Comparison of ENCODE assay signal across 24 mouse cellular contexts in the genomic region with DNA sequence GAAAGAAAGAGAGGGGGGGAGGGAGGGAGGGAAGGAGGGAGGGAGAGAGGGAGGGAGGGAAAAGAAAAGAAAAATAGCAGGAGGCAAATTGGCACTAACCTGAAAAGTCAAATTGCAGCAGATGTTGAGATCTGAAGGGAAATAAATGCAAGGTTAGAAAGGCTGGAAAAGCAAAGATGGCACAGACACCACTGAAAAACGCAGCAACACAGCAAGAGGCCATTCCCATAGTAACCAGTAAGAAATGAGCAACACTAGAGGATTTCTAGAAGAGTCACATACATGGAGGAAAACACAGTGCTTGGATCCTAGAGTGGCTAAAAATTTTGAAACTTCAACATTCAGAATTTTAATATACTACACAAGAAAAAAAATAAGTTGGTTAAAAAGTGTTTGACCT. TPM values are rescaled to one million over a fixed set of nuclear protein-coding genes. Genes with fewer than 3 reads are reported as not detected.
DNase-seq lines count a peak whose midpoint lies in the region; ATAC-seq and TF ChIP-seq lines count a peak whose summit lies in the region.
"Had no signal": no experiment of that assay in that cellular context is flagged by ENCODE, and none has a peak within 500 bp of the region (broad histone marks: within the 10 kb centered on the region; RNA-seq: fewer than 3 reads in every experiment).

No protein-coding gene starts in this region.

- ATAC-seq in forebrain, postnatal 0 days, result peak; percentile 58; the same call in 1 of the 2 replicates
- no peak for ATAC-seq in forebrain, embryonic 16.5 days
- ATAC-seq in heart, postnatal 0 days (ENCODE audit: insufficient read depth, low read depth), result no peak
- no peak for ATAC-seq in liver, postnatal 0 days
- no peak for ATAC-seq in liver, embryonic 11.5 days (replicated peaks; ENCODE audit: low FRiP score)
- ATAC-seq: activated CD4-positive, CD25-positive, alpha-beta regulatory T cell, adult 4 months; intestine, embryonic 16.5 days; Patski had no signal

- no peaks in the 10 kb centered on the region for H3K27me3 ChIP-seq in forebrain, postnatal 0 days (ENCODE audit: insufficient read depth, low read length)
- no peaks in the 10 kb centered on the region for H3K27me3 ChIP-seq in forebrain, embryonic 16.5 days (replicated peaks; ENCODE audit: control insufficient read depth, insufficient read depth, low read length)
- no peaks in the 10 kb centered on the region for H3K27me3 ChIP-seq in heart, postnatal 0 days (ENCODE audit: control insufficient read depth, insufficient read depth, low read length)
- no peaks in the 10 kb centered on the region for H3K27me3 ChIP-seq in liver, postnatal 0 days (ENCODE audit: insufficient read depth, low read length)
- H3K27me3 ChIP-seq in liver, embryonic 11.5 days (replicated peaks; ENCODE audit: control insufficient read depth, insufficient read depth, low read length), result no peaks in the 10 kb centered on the region
- no peaks in the 10 kb centered on the region for H3K27me3 ChIP-seq in cerebellum, adult 2 months (ENCODE audit: control insufficient read depth, insufficient read depth, low read length)
- H3K27me3 ChIP-seq: embryonic facial prominence, embryonic 12.5 days; forebrain, embryonic 12.5 days; heart, embryonic 13.5 days; hindbrain, embryonic 12.5 days; Patski had no signal

- no peak overlapping the region for H3K9ac ChIP-seq in forebrain, postnatal 0 days
- no peak overlapping the region for H3K9ac ChIP-seq in forebrain, embryonic 16.5 days (replicated peaks; ENCODE audit: low read depth, low read length)
- H3K9ac ChIP-seq in heart, postnatal 0 days (replicated peaks; ENCODE audit: low read depth, low read length), result no peak overlapping the region
- H3K9ac ChIP-seq in liver, postnatal 0 days (replicated peaks), result no peak overlapping the region
- no peak overlapping the region for H3K9ac ChIP-seq in liver, embryonic 11.5 days (ENCODE audit: low read depth, low read length)
- H3K9ac ChIP-seq: embryonic facial prominence, embryonic 12.5 days; forebrain, embryonic 12.5 days; heart, embryonic 13.5 days; hindbrain, embryonic 12.5 days had no signal

- no peaks in the 10 kb centered on the region for H3K9me3 ChIP-seq in forebrain, postnatal 0 days (ENCODE audit: low read length)
- H3K9me3 ChIP-seq in forebrain, embryonic 16.5 days (ENCODE audit: control insufficient read depth, low read length), result no peaks in the 10 kb centered on the region
- H3K9me3 ChIP-seq in heart, postnatal 0 days (replicated peaks; ENCODE audit: control insufficient read depth, low read length), result no peaks in the 10 kb centered on the region
- no peaks in the 10 kb centered on the region for H3K9me3 ChIP-seq in liver, postnatal 0 days (ENCODE audit: low read length)
- no peaks in the 10 kb centered on the region for H3K9me3 ChIP-seq in liver, embryonic 11.5 days (ENCODE audit: control insufficient read depth, low read length)
- H3K9me3 ChIP-seq: embryonic facial prominence, embryonic 12.5 days; forebrain, embryonic 12.5 days; heart, embryonic 13.5 days; hindbrain, embryonic 12.5 days had no signal

- 6% methylated on average over 1 of the region's 1 CpGs for WGBS in forebrain, postnatal 0 days
- WGBS in forebrain, embryonic 16.5 days, result 10% methylated on average over 1 of the region's 1 CpGs
- WGBS in heart, postnatal 0 days, result 70% methylated on average over 1 of the region's 1 CpGs
- 76% methylated on average over 1 of the region's 1 CpGs for WGBS in liver, postnatal 0 days (ENCODE audit: insufficient replicate concordance)
- 72% methylated on average over 1 of the region's 1 CpGs for WGBS in liver, embryonic 11.5 days
- WGBS in cerebellum, adult 2 months, result 18% methylated on average over 1 of the region's 1 CpGs

- no peaks in the 10 kb centered on the region for H3K36me3 ChIP-seq in forebrain, postnatal 0 days (ENCODE audit: insufficient read depth)
- H3K36me3 ChIP-seq in forebrain, embryonic 16.5 days (ENCODE audit: control insufficient read depth, insufficient read depth), result no peaks in the 10 kb centered on the region
- H3K36me3 ChIP-seq in heart, postnatal 0 days (replicated peaks; ENCODE audit: control insufficient read depth, insufficient read depth, low read length), result no peaks in the 10 kb centered on the region; the same call in 1 of the 2 replicates
- no peaks in the 10 kb centered on the region; the same call in 1 of the 2 replicates for H3K36me3 ChIP-seq in liver, postnatal 0 days (replicated peaks; ENCODE audit: insufficient read depth, low read length)
- no peaks in the 10 kb centered on the region for H3K36me3 ChIP-seq in liver, embryonic 11.5 days (ENCODE audit: control insufficient read depth, insufficient read depth, low read length)
- H3K36me3 ChIP-seq: embryonic facial prominence, embryonic 12.5 days; forebrain, embryonic 12.5 days; heart, embryonic 13.5 days; hindbrain, embryonic 12.5 days had no signal

- no peak for DNase-seq in forebrain, postnatal 0 days
- DNase-seq in heart, postnatal 0 days (ENCODE audit: low spot score), result no peak
- DNase-seq in heart, adult 9 months (ENCODE audit: low spot score in 2 of 2), result no peak
- no peak for DNase-seq in liver, postnatal 0 days
- no peak for DNase-seq in liver, embryonic 11.5 days (ENCODE audit: low spot score)
- no peak for DNase-seq in cerebellum, adult 2 months
- DNase-seq: adrenal gland, postnatal 14 days; cerebellum, adult 8-10 months; cerebellum, postnatal 14 days; gastrocnemius, postnatal 25 days; heart, postnatal 10 days; heart, postnatal 4 days had no signal

- H3K4me1 ChIP-seq in forebrain, postnatal 0 days (ENCODE audit: insufficient read depth), result no peaks in the 10 kb centered on the region
- no peaks in the 10 kb centered on the region for H3K4me1 ChIP-seq in forebrain, embryonic 16.5 days (replicated peaks; ENCODE audit: control insufficient read depth, insufficient read depth, low read length)
- peaks cover 5% of the 10 kb centered on the region; the same call in 1 of the 2 replicates for H3K4me1 ChIP-seq in heart, postnatal 0 days (ENCODE audit: control insufficient read depth, insufficient read depth)
- peaks cover 17% of the 10 kb centered on the region for H3K4me1 ChIP-seq in liver, postnatal 0 days (ENCODE audit: insufficient read depth)
- peaks cover 7% of the 10 kb centered on the region for H3K4me1 ChIP-seq in liver, embryonic 11.5 days (replicated peaks; ENCODE audit: control insufficient read depth, insufficient read depth, low read length)
- H3K4me1 ChIP-seq in embryonic fibroblast, embryonic 13.5 days (ENCODE audit: control insufficient read depth, insufficient read depth, low read length), result peaks cover 13% of the 10 kb centered on the region
- H3K4me1 ChIP-seq in cerebellum, adult 2 months (ENCODE audit: control insufficient read depth, insufficient read depth, low read length), result no peaks in the 10 kb centered on the region

- no peak overlapping the region for H3K27ac ChIP-seq in forebrain, postnatal 0 days (ENCODE audit: low read depth, low read length)
- H3K27ac ChIP-seq in forebrain, embryonic 16.5 days (ENCODE audit: low read length), result no peak overlapping the region
- 0 out of 2 replicates have a peak overlapping the region, but pooled peaks have one; percentile 23 for H3K27ac ChIP-seq in heart, postnatal 0 days (ENCODE audit: low read depth)
- peak overlapping the region; percentile 50; the same call in 1 of the 2 replicates for H3K27ac ChIP-seq in liver, postnatal 0 days (ENCODE audit: low read depth)
- no peak overlapping the region for H3K27ac ChIP-seq in liver, embryonic 11.5 days (ENCODE audit: low read depth, low read length)
- peak overlapping the region; percentile 63; the same call in 1 of the 2 replicates for H3K27ac ChIP-seq in embryonic fibroblast, embryonic 13.5 days (ENCODE audit: insufficient read depth, low read length)
- no peak overlapping the region for H3K27ac ChIP-seq in cerebellum, adult 2 months (ENCODE audit: insufficient read depth, low read length)
- H3K27ac ChIP-seq: embryonic facial prominence, embryonic 12.5 days; forebrain, embryonic 12.5 days; heart, embryonic 13.5 days; hindbrain, embryonic 12.5 days had no signal

- no peak for TF ChIP-seq EP300 in heart, postnatal 0 days (IDR thresholded peaks at IDR 0.05; ENCODE audit: low read depth)
- TF ChIP-seq EP300 in liver, postnatal 0 days (IDR thresholded peaks at IDR 0.05; ENCODE audit: low read depth), result no peak

- TF ChIP-seq POLR2A in embryonic fibroblast, embryonic 13.5 days (IDR thresholded peaks at IDR 0.05; ENCODE audit: low read depth, low read length), result no peak
- no peak for TF ChIP-seq POLR2A in cerebellum, adult 2 months (IDR thresholded peaks at IDR 0.05; ENCODE audit: borderline replicate concordance, insufficient read depth, low read length)

- no peak overlapping the region for H3K4me3 ChIP-seq in forebrain, postnatal 0 days (ENCODE audit: low read depth, low read length)
- H3K4me3 ChIP-seq in forebrain, embryonic 16.5 days (replicated peaks; ENCODE audit: low read length), result no peak overlapping the region
- H3K4me3 ChIP-seq in heart, postnatal 0 days (ENCODE audit: low read depth, low read length), result no peak overlapping the region
- H3K4me3 ChIP-seq in liver, postnatal 0 days (ENCODE audit: low read depth, low read length), result no peak overlapping the region
- no peak overlapping the region for H3K4me3 ChIP-seq in liver, embryonic 11.5 days (ENCODE audit: low read depth, low read length)
- H3K4me3 ChIP-seq in embryonic fibroblast, embryonic 13.5 days (ENCODE audit: insufficient read depth, low read length), result no peak overlapping the region
- H3K4me3 ChIP-seq in cerebellum, adult 2 months (replicated peaks; ENCODE audit: insufficient read depth, low read depth, low read length), result no peak overlapping the region
- H3K4me3 ChIP-seq: embryonic facial prominence, embryonic 12.5 days; forebrain, embryonic 12.5 days; heart, embryonic 13.5 days; hindbrain, embryonic 12.5 days had no signal

- no peak overlapping the region for H3K4me2 ChIP-seq in forebrain, postnatal 0 days (ENCODE audit: low read depth)
- no peak overlapping the region for H3K4me2 ChIP-seq in forebrain, embryonic 16.5 days (ENCODE audit: low read length)
- no peak overlapping the region for H3K4me2 ChIP-seq in heart, postnatal 0 days (ENCODE audit: low read depth, low read length)
- H3K4me2 ChIP-seq in liver, postnatal 0 days (ENCODE audit: low read depth, low read length), result no peak overlapping the region
- H3K4me2 ChIP-seq in liver, embryonic 11.5 days, result no peak overlapping the region
- H3K4me2 ChIP-seq: embryonic facial prominence, embryonic 12.5 days; forebrain, embryonic 12.5 days; heart, embryonic 13.5 days; hindbrain, embryonic 12.5 days had no signal

- no peak for TF ChIP-seq CTCF in forebrain, postnatal 0 days (IDR thresholded peaks at IDR 0.05; ENCODE audit: low read depth)
- TF ChIP-seq CTCF in heart, postnatal 0 days (IDR thresholded peaks at IDR 0.05; ENCODE audit: low read depth), result no peak
- no peak for TF ChIP-seq CTCF in liver, postnatal 0 days (IDR thresholded peaks at IDR 0.05; ENCODE audit: low read depth)
- no peak for TF ChIP-seq CTCF in embryonic fibroblast, embryonic 13.5 days (IDR thresholded peaks at IDR 0.05; ENCODE audit: borderline replicate concordance, insufficient read depth, low read length)
- TF ChIP-seq CTCF in cerebellum, adult 2 months (IDR thresholded peaks at IDR 0.05; ENCODE audit: borderline replicate concordance, insufficient read depth, low read depth, low read length), result no peak

RNA-seq across cellular contexts. Expression of a gene that starts 42.5 kb away (rescaled TPM):
- total RNA-seq in forebrain, postnatal 0 days (2014; rRNA removed), result 0.15 and 0.62 TPM in 2 replicates
- polyA plus RNA-seq in forebrain, postnatal 0 days (2015; fragmentation: Nextera tagmentation; extraction: Ambion mirVana), result 0.21 and 0.94 TPM in 2 replicates
- 0.09 and 0.32 TPM in 2 replicates for polyA plus RNA-seq in forebrain, embryonic 16.5 days (2015; fragmentation: Nextera tagmentation; extraction: Ambion mirVana)
- total RNA-seq in heart, postnatal 0 days (2014; rRNA removed; ENCODE audit: low replicate concordance), result 0.97 and 3.8 TPM in 2 replicates
- polyA plus RNA-seq in heart, postnatal 0 days (2015; fragmentation: Nextera tagmentation; extraction: Ambion mirVana), result 2.3 and 2.4 TPM in 2 replicates
- 6.0 and 6.1 TPM in 2 replicates for polyA plus RNA-seq in liver, postnatal 0 days (2015; fragmentation: Nextera tagmentation; extraction: Ambion mirVana)
- 0.34 and 0.56 TPM in 2 replicates for polyA plus RNA-seq in liver, embryonic 11.5 days (2014; fragmentation: Nextera tagmentation; extraction: Ambion mirVana)
- 0.19 TPM in 1 of 2 replicates, not detected in the other for polyA plus RNA-seq in embryonic fibroblast, embryonic 13.5 days (2011; ENCODE audit: insufficient read length, low read depth, missing spikeins)
- polyA plus RNA-seq in cerebellum, adult 2 months (2012; rRNA removed), result 0.62 and 0.69 TPM in 2 replicates
- total RNA-seq: granulocyte monocyte progenitor cell, adult 5-6 weeks; MEL had no signal
- polyA plus RNA-seq: activated CD4-positive, CD25-positive, alpha-beta regulatory T cell, adult 4 months; C2C12; forebrain, embryonic 12.5 days had no signal

Comparison
In these comparisons a context has a peak if more than half of its experiments do, and no peak if none do; other contexts are left out.
1. H3K27ac ChIP-seq: peak in heart, postnatal 0 days (single experiment), liver, postnatal 0 days (single experiment) and embryonic fibroblast, embryonic 13.5 days (single experiment); none in forebrain, postnatal 0 days (single experiment), forebrain, embryonic 16.5 days (single experiment), liver, embryonic 11.5 days (single experiment) and cerebellum, adult 2 months (single experiment).